Mouse (Mus musculus): ENCODE measurements at regions not wholly inside any gene's neighbourhood (a gene's known extent, or its start where the extent isn't known, plus 50 kb on each side); places are given as distances from the start of the nearest gene placed in this dataset.

- TF ChIP-seq POLR2A (IDR thresholded peaks at IDR 0.05; ENCODE audit: extremely low read depth, insufficient read depth, low read length) = no peak
- TF ChIP-seq CTCF (IDR thresholded peaks at IDR 0.05; ENCODE audit: low read depth, low read length) = no peak
- Histone ChIP-seq H3K27me3 (ENCODE audit: control insufficient read depth, insufficient read depth, low read length) (no peaks in the 10 kb centered on the region), H3K36me3 (ENCODE audit: control insufficient read depth, insufficient read depth, low read length) (no peaks in the 10 kb centered on the region), H3K4me3 (ENCODE audit: insufficient read depth, low read depth, low read length) (no peak overlapping the region), H3K79me2 (ENCODE audit: control insufficient read depth, insufficient read depth, low read length) (no peaks in the 10 kb centered on the region), H3K27ac (replicated peaks; ENCODE audit: insufficient read depth, low read depth, low read length) (no peak overlapping the region), H3K4me1 (ENCODE audit: control insufficient read depth, insufficient read depth, low read length) (no peaks in the 10 kb centered on the region), H3K9ac (ENCODE audit: low read depth, low read length) (no peak overlapping the region)
- DNase-seq (ENCODE audit: extremely low read depth, low read depth, low spot score) = no peak
- WGBS = 87% methylated on average over 5 of the region's 5 CpGs
Measured at GRCm38 (mm10) chr1:169060145-169060544, 471.1 kb downstream of the Nuf2 start.

GRCm38 (mm10) chr1:169051863-169052257 is 479.4 kb downstream of the Nuf2 start:
- H3K9ac ChIP-seq (ENCODE audit: low read depth, low read length) = no peak overlapping the region
- no peak for DNase-seq (ENCODE audit: extremely low read depth, low read depth, low spot score)
- TF ChIP-seq POLR2A (IDR thresholded peaks at IDR 0.05; ENCODE audit: extremely low read depth, insufficient read depth, low read length) (no peak), CTCF (IDR thresholded peaks at IDR 0.05; ENCODE audit: low read depth, low read length) (no peak)
- H3K27me3 ChIP-seq (ENCODE audit: control insufficient read depth, insufficient read depth, low read length) = no peaks in the 10 kb centered on the region
- H3K79me2 ChIP-seq (ENCODE audit: control insufficient read depth, insufficient read depth, low read length) = no peaks in the 10 kb centered on the region
- WGBS = 72% methylated on average over 8 of the region's 8 CpGs
- H3K4me3 ChIP-seq (ENCODE audit: insufficient read depth, low read depth, low read length) = no peak overlapping the region
- no peaks in the 10 kb centered on the region for H3K36me3 ChIP-seq (ENCODE audit: control insufficient read depth, insufficient read depth, low read length)
- H3K27ac ChIP-seq (replicated peaks; ENCODE audit: insufficient read depth, low read depth, low read length) = no peak overlapping the region
- H3K4me1 ChIP-seq (ENCODE audit: control insufficient read depth, insufficient read depth, low read length) = no peaks in the 10 kb centered on the region

- H3K4me1 ChIP-seq (ENCODE audit: control insufficient read depth, insufficient read depth, low read length) = no peaks in the 10 kb centered on the region
- no peak for DNase-seq (ENCODE audit: extremely low read depth, low read depth, low spot score)
- no peak overlapping the region for H3K27ac ChIP-seq (replicated peaks; ENCODE audit: insufficient read depth, low read depth, low read length)
- no peaks in the 10 kb centered on the region for H3K27me3 ChIP-seq (ENCODE audit: control insufficient read depth, insufficient read depth, low read length)
- no peak overlapping the region for H3K9ac ChIP-seq (ENCODE audit: low read depth, low read length)
- no peaks in the 10 kb centered on the region for H3K79me2 ChIP-seq (ENCODE audit: control insufficient read depth, insufficient read depth, low read length)
- H3K36me3 ChIP-seq (ENCODE audit: control insufficient read depth, insufficient read depth, low read length) = no peaks in the 10 kb centered on the region
- TF ChIP-seq POLR2A (IDR thresholded peaks at IDR 0.05; ENCODE audit: extremely low read depth, insufficient read depth, low read length) = no peak
- no peak for TF ChIP-seq CTCF (IDR thresholded peaks at IDR 0.05; ENCODE audit: low read depth, low read length)
- WGBS = 64% methylated on average over 11 of the region's 11 CpGs
- H3K4me3 ChIP-seq (ENCODE audit: insufficient read depth, low read depth, low read length) = no peak overlapping the region
Measured at GRCm38 (mm10) chr1:169051085-169051862, 480.0 kb downstream of the Nuf2 start.

DNA sequence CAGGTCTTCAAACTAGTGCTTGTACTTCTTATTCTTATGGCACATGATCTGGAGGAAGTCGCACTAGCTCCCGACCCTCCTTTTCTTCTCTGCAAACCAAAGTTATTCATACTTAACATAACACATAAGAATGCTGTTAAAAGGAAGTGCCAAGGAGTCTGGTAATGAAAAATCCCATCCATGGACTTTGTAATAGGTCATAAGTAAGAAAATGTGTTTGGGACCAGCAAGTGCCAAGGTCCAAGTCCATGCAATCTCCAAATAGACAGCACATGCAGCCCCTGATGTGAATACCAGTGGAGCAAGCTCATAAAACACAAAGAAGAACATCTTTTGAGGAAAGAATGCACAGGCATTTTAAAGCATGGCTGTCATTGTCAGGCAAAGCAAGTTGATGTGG is 481.4 kb downstream of the Nuf2 start:
- no peak overlapping the region for H3K27ac ChIP-seq (replicated peaks; ENCODE audit: insufficient read depth, low read depth, low read length)

DNA sequence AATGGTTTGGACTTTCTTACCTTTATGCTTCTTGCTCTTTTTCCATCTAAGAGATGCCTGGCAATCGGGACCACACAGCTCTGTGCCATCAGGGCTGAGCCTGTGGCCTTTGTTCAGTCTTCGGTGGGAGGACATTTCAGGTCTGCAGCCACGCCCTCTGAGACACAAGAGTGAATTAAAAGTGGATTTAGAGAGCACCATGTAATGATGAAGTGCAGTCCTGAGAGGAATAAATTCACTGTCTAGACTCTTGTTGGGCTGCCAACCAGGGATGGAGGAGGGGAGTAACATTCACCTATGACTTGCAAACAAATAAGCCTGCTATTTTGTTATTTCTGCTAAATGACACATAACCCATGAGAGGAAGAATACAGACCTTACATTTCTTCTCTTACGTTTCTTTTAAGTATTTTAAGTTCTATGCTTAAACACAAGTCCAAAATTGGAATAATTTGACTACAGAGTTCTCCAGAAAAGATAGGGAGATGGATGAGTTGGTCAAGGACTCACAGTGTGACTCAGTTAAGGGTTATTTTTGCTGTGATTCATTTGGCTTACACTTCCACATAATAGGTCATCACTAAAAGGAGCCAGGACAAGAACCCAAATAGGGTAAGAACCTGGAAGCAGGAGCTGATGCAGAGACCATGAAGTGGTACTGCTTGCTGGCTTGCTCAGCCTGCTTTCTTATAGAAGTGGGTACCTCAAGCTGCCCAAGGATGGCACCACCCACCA is 484.3 kb downstream of the Nuf2 start:
- 60% methylated on average over 4 of the region's 4 CpGs for WGBS

More for the DNA sequence above, 481.4 kb downstream of the Nuf2 start:
- Histone ChIP-seq H3K4me3 (ENCODE audit: insufficient read depth, low read depth, low read length) (no peak overlapping the region), H3K4me1 (ENCODE audit: control insufficient read depth, insufficient read depth, low read length) (no peaks in the 10 kb centered on the region), H3K27me3 (ENCODE audit: control insufficient read depth, insufficient read depth, low read length) (no peaks in the 10 kb centered on the region), H3K9ac (ENCODE audit: low read depth, low read length) (no peak overlapping the region), H3K79me2 (ENCODE audit: control insufficient read depth, insufficient read depth, low read length) (no peaks in the 10 kb centered on the region), H3K36me3 (ENCODE audit: control insufficient read depth, insufficient read depth, low read length) (no peaks in the 10 kb centered on the region)
- no peak for TF ChIP-seq POLR2A (IDR thresholded peaks at IDR 0.05; ENCODE audit: extremely low read depth, insufficient read depth, low read length)
- no peak for TF ChIP-seq CTCF (IDR thresholded peaks at IDR 0.05; ENCODE audit: low read depth, low read length)
- 95% methylated on average over 2 of the region's 2 CpGs for WGBS
- no peak for DNase-seq (ENCODE audit: extremely low read depth, low read depth, low spot score)

GRCm38 (mm10) chr1:169033517-169033916 is 497.7 kb downstream of the Nuf2 start:
- WGBS = 42% methylated on average over 1 of the region's 1 CpGs
- no peaks in the 10 kb centered on the region for H3K79me2 ChIP-seq (ENCODE audit: control insufficient read depth, insufficient read depth, low read length)
- DNase-seq (ENCODE audit: extremely low read depth, low read depth, low spot score) = no peak
- no peaks in the 10 kb centered on the region for H3K36me3 ChIP-seq (ENCODE audit: control insufficient read depth, insufficient read depth, low read length)
- no peak overlapping the region for H3K4me3 ChIP-seq (ENCODE audit: insufficient read depth, low read depth, low read length)
- no peaks in the 10 kb centered on the region for H3K4me1 ChIP-seq (ENCODE audit: control insufficient read depth, insufficient read depth, low read length)
- no peaks in the 10 kb centered on the region for H3K27me3 ChIP-seq (ENCODE audit: control insufficient read depth, insufficient read depth, low read length)
- TF ChIP-seq POLR2A (IDR thresholded peaks at IDR 0.05; ENCODE audit: extremely low read depth, insufficient read depth, low read length) (no peak), CTCF (IDR thresholded peaks at IDR 0.05; ENCODE audit: low read depth, low read length) (no peak)
- no peak overlapping the region for H3K27ac ChIP-seq (replicated peaks; ENCODE audit: insufficient read depth, low read depth, low read length)
- H3K9ac ChIP-seq (ENCODE audit: low read depth, low read length) = no peak overlapping the region

More for the DNA sequence above, 484.3 kb downstream of the Nuf2 start:
- Histone ChIP-seq H3K9ac (ENCODE audit: low read depth, low read length) (no peak overlapping the region), H3K27ac (replicated peaks; ENCODE audit: insufficient read depth, low read depth, low read length) (no peak overlapping the region), H3K36me3 (ENCODE audit: control insufficient read depth, insufficient read depth, low read length) (no peaks in the 10 kb centered on the region), H3K27me3 (ENCODE audit: control insufficient read depth, insufficient read depth, low read length) (no peaks in the 10 kb centered on the region), H3K4me1 (ENCODE audit: control insufficient read depth, insufficient read depth, low read length) (no peaks in the 10 kb centered on the region), H3K79me2 (ENCODE audit: control insufficient read depth, insufficient read depth, low read length) (no peaks in the 10 kb centered on the region), H3K4me3 (ENCODE audit: insufficient read depth, low read depth, low read length) (no peak overlapping the region)
- TF ChIP-seq POLR2A (IDR thresholded peaks at IDR 0.05; ENCODE audit: extremely low read depth, insufficient read depth, low read length) = no peak
- TF ChIP-seq CTCF (IDR thresholded peaks at IDR 0.05; ENCODE audit: low read depth, low read length) = no peak
- DNase-seq (ENCODE audit: extremely low read depth, low read depth, low spot score) = no peak

Data from liver, adult 2 months (tissue).